Mouse (Mus musculus) embryonic facial prominence, embryonic 12.5 days (tissue): ENCODE results near the gene Coq8b. TPM values are rescaled to one million over a fixed set of nuclear protein-coding genes. Genes with fewer than 3 reads are reported as not detected.

Experiments used
- ATAC-seq: fragments of 200-750 bp; cut with Nextera tagmentation; 2 replicates; pipeline ENCODE4 v1.8.0; 2017; ENCODE audit not compliant: insufficient number of reproducible peaks, insufficient read depth, low FRiP score, low TSS enrichment
- H3K27ac ChIP-seq: fragments of 300-500 bp; sonication (generic); 2 replicates; pipeline ENCODE4 v1.5.1; 2016; ENCODE audit warnings: mild to moderate bottlenecking
- H3K27me3 ChIP-seq: fragments of 300-500 bp; sonication (generic); 2 replicates; pipeline ENCODE4 v1.6.1; 2016; ENCODE audit warnings: mild to moderate bottlenecking, moderate library complexity
- H3K36me3 ChIP-seq: fragments of 300-500 bp; sonication (generic); 2 replicates; pipeline ENCODE4 v1.6.1; 2016; ENCODE audit warnings: mild to moderate bottlenecking
- H3K4me1 ChIP-seq: fragments of 300-500 bp; sonication (generic); 2 replicates; pipeline ENCODE4 v1.6.1; 2016
- H3K4me2 ChIP-seq: fragments of 300-500 bp; sonication (generic); replicated peaks from 2 replicates; pipeline ENCODE4 v1.6.1; 2016; ENCODE audit warnings: mild to moderate bottlenecking, moderate library complexity
- H3K4me3 ChIP-seq: fragments of 300-500 bp; sonication (generic); 2 replicates; pipeline ENCODE4 v1.5.1; 2016; ENCODE audit warnings: mild to moderate bottlenecking
- H3K9ac ChIP-seq: fragments of 300-500 bp; sonication (generic); 2 replicates; pipeline ENCODE4 v1.6.1; 2016; ENCODE audit warnings: mild to moderate bottlenecking, moderate library complexity
- H3K9me3 ChIP-seq: fragments of 300-500 bp; sonication (generic); 2 replicates; pipeline ENCODE4 v1.6.1; 2016; ENCODE audit warnings: mild to moderate bottlenecking, moderate library complexity
- WGBS: fragments of 180-500 bp; shearing (Covaris S2); methylation state at CpG from one replicate; pipeline ENCODE4 v1.1.7; 2016; 5-methylcytosine and 5-hydroxymethylcytosine counted together
- polyA plus RNA-seq: library from polyadenylated mRNA; unstranded; fragments of >200 nt; fragmentation: Nextera tagmentation; extraction: Ambion mirVana; gene quantifications from 2 replicates; pipeline ENCODE4 v1.2.1, GENCODE M21; 2016

Gene Coq8b
- polyA plus RNA-seq, 1 experiment from 2014 or later: 19.6 TPM

GRCm38 (mm10) chr7:27276021-27276420, 43.2 kb downstream of the Coq8b start:
- Histone ChIP-seq H3K27me3 (no peaks in the 10 kb centered on the region), H3K4me2 (no peak overlapping the region), H3K9ac (no peak overlapping the region), H3K4me3 (no peak overlapping the region), H3K4me1 (no peaks in the 10 kb centered on the region), H3K9me3 (no peaks in the 10 kb centered on the region), H3K36me3 (peaks cover 78% of the 10 kb centered on the region), H3K27ac (no peak overlapping the region)
- no peak for ATAC-seq
- WGBS: 66% methylated on average over 7 of the region's 7 CpGs

- H3K9me3 ChIP-seq: no peaks in the 10 kb centered on the region
- peaks cover 79% of the 10 kb centered on the region for H3K36me3 ChIP-seq
- WGBS: 93% methylated on average over 3 of the region's 3 CpGs
- no peak overlapping the region for H3K4me2 ChIP-seq
- no peak overlapping the region for H3K4me3 ChIP-seq
- no peak overlapping the region for H3K27ac ChIP-seq
- no peaks in the 10 kb centered on the region for H3K27me3 ChIP-seq
- no peaks in the 10 kb centered on the region; the same call in 1 of the 2 replicates for H3K4me1 ChIP-seq
- ATAC-seq: no peak
- H3K9ac ChIP-seq: no peak overlapping the region
Measured at GRCm38 (mm10) chr7:27277191-27277590, 44.4 kb downstream of the Coq8b start.

GRCm38 (mm10) chr7:27281717-27282116, 48.9 kb downstream of the Coq8b start:
- H3K9me3 ChIP-seq: no peaks in the 10 kb centered on the region
- no peak overlapping the region for H3K27ac ChIP-seq
- ATAC-seq: no peak
- H3K27me3 ChIP-seq: peaks cover 8% of the 10 kb centered on the region; the same call in 1 of the 2 replicates
- H3K9ac ChIP-seq: no peak overlapping the region
- H3K4me2 ChIP-seq: no peak overlapping the region
- no peak overlapping the region for H3K4me3 ChIP-seq
- H3K36me3 ChIP-seq: peaks cover 49% of the 10 kb centered on the region
- WGBS: 65% methylated on average over 13 of the region's 13 CpGs
- H3K4me1 ChIP-seq: no peaks in the 10 kb centered on the region; the same call in 1 of the 2 replicates

GRCm38 (mm10) chr7:27282225-27282624, 49.4 kb downstream of the Coq8b start:
- no peaks in the 10 kb centered on the region; the same call in 1 of the 2 replicates for H3K4me1 ChIP-seq

GRCm38 (mm10) chr7:27284865-27285697, 52.3 kb downstream of the Coq8b start:
- H3K4me2 ChIP-seq: peak overlapping the region; percentile 7
- H3K27me3 ChIP-seq: peaks cover 8% of the 10 kb centered on the region; the same call in 1 of the 2 replicates
- ATAC-seq: 0 out of 2 replicates have a peak, but pooled peaks have one; percentile 30
- H3K4me3 ChIP-seq: no peak overlapping the region
- no peak overlapping the region for H3K27ac ChIP-seq
- peaks cover 18% of the 10 kb centered on the region for H3K36me3 ChIP-seq
- H3K9ac ChIP-seq: no peak overlapping the region; the same call in 1 of the 2 replicates
- WGBS: 2% methylated on average over 28 of the region's 28 CpGs
- H3K9me3 ChIP-seq: no peaks in the 10 kb centered on the region
- no peaks in the 10 kb centered on the region; the same call in 1 of the 2 replicates for H3K4me1 ChIP-seq

More at GRCm38 (mm10) chr7:27282225-27282624, 49.4 kb downstream of the Coq8b start:
- Histone ChIP-seq H3K4me3 (no peak overlapping the region), H3K9me3 (no peaks in the 10 kb centered on the region), H3K36me3 (peaks cover 44% of the 10 kb centered on the region), H3K27me3 (peaks cover 8% of the 10 kb centered on the region; the same call in 1 of the 2 replicates), H3K27ac (no peak overlapping the region), H3K9ac (no peak overlapping the region), H3K4me2 (no peak overlapping the region)
- no peak for ATAC-seq
- WGBS: 59% methylated on average over 4 of the region's 4 CpGs

- peaks cover 14% of the 10 kb centered on the region for H3K36me3 ChIP-seq
- peaks cover 8% of the 10 kb centered on the region; the same call in 1 of the 2 replicates for H3K27me3 ChIP-seq
- no peak overlapping the region; the same call in 1 of the 2 replicates for H3K9ac ChIP-seq
- WGBS: 8% methylated on average over 8 of the region's 8 CpGs
- 0 out of 2 replicates have a peak, but pooled peaks have one; percentile 70 for ATAC-seq
- H3K4me3 ChIP-seq: no peak overlapping the region
- H3K4me2 ChIP-seq: peak overlapping the region; percentile 7
- H3K4me1 ChIP-seq: no peaks in the 10 kb centered on the region; the same call in 1 of the 2 replicates
- H3K27ac ChIP-seq: no peak overlapping the region
- H3K9me3 ChIP-seq: no peaks in the 10 kb centered on the region
Measured at GRCm38 (mm10) chr7:27285698-27286066, 52.9 kb downstream of the Coq8b start.

GRCm38 (mm10) chr7:27288732-27289131, 55.9 kb downstream of the Coq8b start:
- Histone ChIP-seq H3K9me3 (peaks cover 4% of the 10 kb centered on the region; the same call in 1 of the 2 replicates), H3K4me1 (0 out of 2 replicates have a peak, but pooled peaks cover 8% of the 10 kb centered on the region), H3K27me3 (peaks cover 8% of the 10 kb centered on the region; the same call in 1 of the 2 replicates), H3K4me2 (no peak overlapping the region), H3K9ac (no peak overlapping the region), H3K4me3 (no peak overlapping the region), H3K36me3 (no peaks in the 10 kb centered on the region), H3K27ac (no peak overlapping the region)
- 88% methylated on average over 7 of the region's 7 CpGs for WGBS
- ATAC-seq: no peak

- Histone ChIP-seq H3K4me3 (no peak overlapping the region), H3K4me1 (0 out of 2 replicates have a peak, but pooled peaks cover 8% of the 10 kb centered on the region), H3K9me3 (peaks cover 6% of the 10 kb centered on the region; the same call in 1 of the 2 replicates), H3K4me2 (no peak overlapping the region), H3K27me3 (no peaks in the 10 kb centered on the region), H3K9ac (no peak overlapping the region), H3K27ac (0 out of 2 replicates have a peak overlapping the region, but pooled peaks have one; percentile 11), H3K36me3 (no peaks in the 10 kb centered on the region)
- WGBS: 67% methylated on average over 2 of the region's 2 CpGs
- no peak for ATAC-seq
Measured at GRCm38 (mm10) chr7:27290555-27290954, 57.7 kb downstream of the Coq8b start.

GRCm38 (mm10) chr7:27291795-27292466, 59.1 kb downstream of the Coq8b start:
- H3K4me3 ChIP-seq: no peak overlapping the region
- H3K4me2 ChIP-seq: no peak overlapping the region
- ATAC-seq: no peak
- no peaks in the 10 kb centered on the region for H3K27me3 ChIP-seq
- H3K9me3 ChIP-seq: peaks cover 6% of the 10 kb centered on the region; the same call in 1 of the 2 replicates
- H3K36me3 ChIP-seq: no peaks in the 10 kb centered on the region
- H3K4me1 ChIP-seq: 0 out of 2 replicates have a peak, but pooled peaks cover 8% of the 10 kb centered on the region
- no peak overlapping the region for H3K9ac ChIP-seq
- H3K27ac ChIP-seq: peak overlapping the region; percentile 48; the same call in 1 of the 2 replicates
- 49% methylated on average over 12 of the region's 12 CpGs for WGBS

- H3K27ac ChIP-seq: no peak overlapping the region
- H3K27me3 ChIP-seq: no peaks in the 10 kb centered on the region
- H3K4me1 ChIP-seq: 0 out of 2 replicates have a peak, but pooled peaks cover 13% of the 10 kb centered on the region
- H3K36me3 ChIP-seq: no peaks in the 10 kb centered on the region
- H3K4me3 ChIP-seq: no peak overlapping the region
- no peak overlapping the region for H3K9ac ChIP-seq
- H3K9me3 ChIP-seq: peaks cover 6% of the 10 kb centered on the region; the same call in 1 of the 2 replicates
- ATAC-seq: no peak
- WGBS: 77% methylated on average over 4 of the region's 4 CpGs
- H3K4me2 ChIP-seq: no peak overlapping the region
Measured at GRCm38 (mm10) chr7:27295956-27296355, 63.1 kb downstream of the Coq8b start.

- 91% methylated on average over 4 of the region's 4 CpGs for WGBS
- no peaks in the 10 kb centered on the region for H3K36me3 ChIP-seq
- no peak overlapping the region for H3K27ac ChIP-seq
- H3K9me3 ChIP-seq: peaks cover 6% of the 10 kb centered on the region; the same call in 1 of the 2 replicates
- no peaks in the 10 kb centered on the region for H3K27me3 ChIP-seq
- no peak overlapping the region for H3K4me2 ChIP-seq
- no peak for ATAC-seq
- H3K4me3 ChIP-seq: no peak overlapping the region
- no peak overlapping the region for H3K9ac ChIP-seq
- 0 out of 2 replicates have a peak, but pooled peaks cover 10% of the 10 kb centered on the region for H3K4me1 ChIP-seq
Measured at GRCm38 (mm10) chr7:27296518-27296917, 63.7 kb downstream of the Coq8b start.
